Mouse (Mus musculus): ENCODE results near the gene Ncbp2.

Ncbp2 gene

DNA sequence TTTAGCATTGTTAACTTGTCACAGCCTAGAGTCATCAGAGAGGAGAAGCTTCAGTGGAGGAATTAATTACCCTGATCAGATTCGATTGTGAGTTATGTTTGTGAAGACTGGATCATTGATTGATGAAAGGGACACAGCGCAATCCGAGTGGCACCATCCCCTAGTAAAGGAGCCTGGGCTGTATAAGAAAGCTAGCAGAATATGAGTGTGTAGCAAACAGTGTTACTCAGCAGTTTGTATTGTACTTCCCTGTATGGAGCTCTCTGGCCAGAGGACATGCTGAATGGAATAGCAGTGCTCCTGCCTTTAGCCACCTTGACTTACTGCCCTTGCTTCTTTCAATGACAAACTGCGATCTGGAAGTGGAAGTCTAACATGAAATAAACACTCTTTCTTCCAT is 62.0 kb downstream of the Ncbp2 start:
- no peak for DNase-seq (ENCODE audit: low spot score)

All from yolk sac, embryonic 10.5 days (tissue).